In genomic region chr6:70921274-70922074, GRCm38 (mm10) we compare ENCODE assay signal across 8 mouse cellular contexts. TPM values are rescaled to one million over a fixed set of nuclear protein-coding genes. Genes with fewer than 3 reads are reported as not detected.
DNase-seq lines count a peak whose midpoint lies in the region; ATAC-seq and TF ChIP-seq lines count a peak whose summit lies in the region.

No protein-coding gene starts in this region.

- no peak for TF ChIP-seq POLR2A in heart, adult 2 months (IDR thresholded peaks at IDR 0.05; ENCODE audit: insufficient read depth, low read depth, low read length)

- TF ChIP-seq CTCF in heart, adult 2 months (IDR thresholded peaks at IDR 0.05) = peak; percentile 86

- DNase-seq in heart, adult 2 months = peak; percentile 15 to 54
- no peak for DNase-seq in heart, postnatal 25 days (ENCODE audit: low spot score)
- DNase-seq in c-Kit-positive CD71-positive TER-119-positive erythroid progenitor cells, embryonic 14.5 days (ENCODE audit: low spot score) = peak; percentile 22
- DNase-seq in forebrain, embryonic 11.5 days (ENCODE audit: low spot score) = peak; percentile 78
- DNase-seq in left cerebral cortex, postnatal 14 days (ENCODE audit: low spot score in 2 of 2) = peak; percentile 48 to 55
- peak; percentile 3 for DNase-seq in skeletal muscle tissue, adult 2 months (ENCODE audit: low read depth, low spot score)

- no peaks in the 10 kb centered on the region for H3K9me3 ChIP-seq in forebrain, embryonic 11.5 days (ENCODE audit: control insufficient read depth, low read length)
- no peaks in the 10 kb centered on the region for H3K9me3 ChIP-seq in hindbrain, embryonic 15.5 days

- no peak for TF ChIP-seq EP300 in heart, adult 2 months (IDR thresholded peaks at IDR 0.05; ENCODE audit: insufficient read depth, low read depth, low read length)

- H3K4me2 ChIP-seq in forebrain, embryonic 11.5 days (ENCODE audit: low read depth, low read length, severe bottlenecking) = peak overlapping the region; percentile 51
- H3K4me2 ChIP-seq in hindbrain, embryonic 15.5 days = peak overlapping the region; percentile 54

- no peak overlapping the region for H3K4me3 ChIP-seq in heart, adult 2 months
- H3K4me3 ChIP-seq in forebrain, embryonic 11.5 days (ENCODE audit: low read depth, low read length) = peak overlapping the region; percentile 18; the same call in 1 of the 2 replicates
- peak overlapping the region; percentile 26 for H3K4me3 ChIP-seq in hindbrain, embryonic 15.5 days

- intact Hi-C loops in heart, adult 2 months (cut with DNase I) = loop anchor here (5.0 kb wide), 1 partner anchor 119 kb away; no protein-coding TSS in a partner anchor
- intact Hi-C loops in heart, postnatal 25 days (cut with DNase I) = no loop called here
- intact Hi-C loops in left cerebral cortex, postnatal 14 days (cut with DNase I) = no loop called here

- H3K79me2 ChIP-seq in heart, adult 2 months (replicated peaks; ENCODE audit: control insufficient read depth, insufficient read depth, low read length) = no peaks in the 10 kb centered on the region

- WGBS in heart, adult 2 months = 9% methylated on average over 22 of the region's 22 CpGs
- WGBS in forebrain, embryonic 11.5 days = 2% methylated on average over 22 of the region's 22 CpGs
- WGBS in hindbrain, embryonic 15.5 days = 6% methylated on average over 22 of the region's 22 CpGs

- no peaks in the 10 kb centered on the region for H3K27me3 ChIP-seq in heart, adult 2 months (ENCODE audit: control insufficient read depth, insufficient read depth, low read length)
- H3K27me3 ChIP-seq in forebrain, embryonic 11.5 days (ENCODE audit: control insufficient read depth, insufficient read depth, low read length) = no peaks in the 10 kb centered on the region
- H3K27me3 ChIP-seq in hindbrain, embryonic 15.5 days = no peaks in the 10 kb centered on the region

- ATAC-seq in forebrain, embryonic 11.5 days (replicated peaks; ENCODE audit: low FRiP score) = peak; percentile 70
- peak; percentile 87 for ATAC-seq in hindbrain, embryonic 15.5 days (ENCODE audit: low FRiP score, low read depth)
- peak; percentile 92 for ATAC-seq in megakaryocyte progenitor cell, adult 5-6 weeks (replicated peaks; ENCODE audit: poor library complexity)

- H3K9ac ChIP-seq in heart, adult 2 months (ENCODE audit: low read depth, low read length) = no peak overlapping the region
- H3K9ac ChIP-seq in forebrain, embryonic 11.5 days (ENCODE audit: low read length) = peak overlapping the region; percentile 37; the same call in 1 of the 2 replicates
- peak overlapping the region; percentile 50 for H3K9ac ChIP-seq in hindbrain, embryonic 15.5 days

- H3K36me3 ChIP-seq in heart, adult 2 months (ENCODE audit: control insufficient read depth, insufficient read depth, low read length) = no peaks in the 10 kb centered on the region
- no peaks in the 10 kb centered on the region for H3K36me3 ChIP-seq in forebrain, embryonic 11.5 days (ENCODE audit: control insufficient read depth, insufficient read depth, low read length)
- no peaks in the 10 kb centered on the region for H3K36me3 ChIP-seq in hindbrain, embryonic 15.5 days

- no peak overlapping the region for H3K27ac ChIP-seq in heart, adult 2 months
- no peak overlapping the region for H3K27ac ChIP-seq in forebrain, embryonic 11.5 days (ENCODE audit: low read depth, low read length)
- peak overlapping the region; percentile 77 for H3K27ac ChIP-seq in hindbrain, embryonic 15.5 days (replicated peaks)

- H3K4me1 ChIP-seq in heart, adult 2 months (ENCODE audit: control insufficient read depth, insufficient read depth, low read length) = no peaks in the 10 kb centered on the region
- H3K4me1 ChIP-seq in forebrain, embryonic 11.5 days (replicated peaks; ENCODE audit: control insufficient read depth, insufficient read depth, low read length) = peaks cover 4% of the 10 kb centered on the region
- H3K4me1 ChIP-seq in hindbrain, embryonic 15.5 days (replicated peaks) = peaks cover 9% of the 10 kb centered on the region

RNA-seq across cellular contexts. Expression of gene Tex37, which starts 2.7 kb away (rescaled TPM):
- not detected for total RNA-seq in heart, adult 2 months (2021)
- not detected in 2 replicates for polyA plus RNA-seq in heart, adult 2 months (2012; rRNA removed)
- not detected for total RNA-seq in heart, postnatal 25 days (2021)
- not detected in 2 replicates for polyA plus RNA-seq in forebrain, embryonic 11.5 days (2014; fragmentation: Nextera tagmentation; extraction: Ambion mirVana)
- polyA plus RNA-seq in hindbrain, embryonic 15.5 days (2015; fragmentation: Nextera tagmentation; extraction: Ambion mirVana) = not detected in 2 replicates
- not detected for total RNA-seq in left cerebral cortex, postnatal 14 days (2021)
- total RNA-seq in megakaryocyte progenitor cell, adult 5-6 weeks (2015) = not detected in 2 replicates
- not detected in 2 replicates for total RNA-seq in megakaryocyte progenitor cell, adult 5-6 weeks (2017)

RNA-seq across cellular contexts. Expression of gene Foxi3, which starts 34.9 kb away (rescaled TPM):
- total RNA-seq in heart, adult 2 months (2021) = not detected
- not detected in 2 replicates for polyA plus RNA-seq in heart, adult 2 months (2012; rRNA removed)
- total RNA-seq in heart, postnatal 25 days (2021) = not detected
- not detected in 2 replicates for polyA plus RNA-seq in forebrain, embryonic 11.5 days (2014; fragmentation: Nextera tagmentation; extraction: Ambion mirVana)
- not detected in 2 replicates for polyA plus RNA-seq in hindbrain, embryonic 15.5 days (2015; fragmentation: Nextera tagmentation; extraction: Ambion mirVana)
- not detected for total RNA-seq in left cerebral cortex, postnatal 14 days (2021)
- not detected in 2 replicates for total RNA-seq in megakaryocyte progenitor cell, adult 5-6 weeks (2015)
- total RNA-seq in megakaryocyte progenitor cell, adult 5-6 weeks (2017) = not detected in 2 replicates
